Mouse (Mus musculus): ENCODE measurements around the gene Hpgds.

DNA sequence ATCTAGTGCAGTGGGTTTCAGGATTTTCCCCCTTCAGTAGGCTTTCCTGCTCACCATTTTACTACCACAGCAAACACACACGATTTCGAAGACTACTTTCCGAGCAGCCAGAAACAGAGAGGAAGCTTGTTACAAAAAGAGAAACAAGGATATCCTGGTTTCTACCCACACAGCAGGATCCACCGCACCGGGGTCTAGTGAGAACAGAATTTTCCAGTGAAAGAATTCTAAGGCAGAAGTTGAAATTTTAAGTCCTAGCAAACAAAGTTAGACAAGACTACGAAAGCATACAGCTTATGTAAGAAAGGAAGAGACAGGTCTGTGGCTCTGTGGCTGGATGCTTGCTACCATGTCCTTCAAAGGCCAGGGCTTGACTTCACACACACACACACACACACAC, 19.4 kb upstream of the Hpgds start:
- TF ChIP-seq EP300 (IDR thresholded peaks at IDR 0.05; ENCODE audit: insufficient read depth, low read depth, low read length): no peak
- TF ChIP-seq CTCF (IDR thresholded peaks at IDR 0.05): no peak
